Mouse (Mus musculus) frontal cortex, adult 2 months (tissue): Measurements from ENCODE around the gene Gda. TPM values are rescaled to one million over a fixed set of nuclear protein-coding genes. Genes with fewer than 3 reads are reported as not detected.

Experiments
- DNase-seq, 2 experiments: peaks; one replicate each; pipeline ENCODE4 v3.0.0; 2022; ENCODE audit warnings: low spot score in 1 of 2; ENCODE audit errors: extremely low spot score in 1 of 2
- polyA plus RNA-seq: library from polyadenylated mRNA; depleted of rRNA; stranded (reverse); fragments of >200 nt; gene quantifications from 2 replicates; pipeline ENCODE4 v1.2.3, GENCODE M21; 2012; rRNA removed

Gda gene
- polyA plus RNA-seq, result 81.8 and 89.4 TPM in 2 replicates

DNA sequence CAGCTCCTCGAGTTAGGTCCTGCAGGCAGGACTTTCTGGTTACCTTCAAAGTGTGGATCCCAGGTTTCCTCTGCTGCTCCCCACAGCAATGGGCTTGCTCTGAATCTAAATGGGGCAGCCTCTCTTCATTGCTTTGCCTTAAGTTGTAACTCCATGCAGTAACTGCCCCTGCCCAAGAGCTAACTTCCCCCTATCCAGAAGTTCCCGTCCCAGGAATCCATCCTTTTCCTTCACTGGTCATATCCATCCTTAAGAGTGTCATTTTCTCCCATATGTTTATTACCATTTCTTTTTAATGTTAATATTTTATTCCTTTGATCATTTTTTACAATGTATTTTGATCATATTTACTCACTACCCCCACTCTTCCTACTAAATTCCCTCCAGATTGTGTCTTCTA, at the start of gene Gda:
TSS of gene Gda (minus strand) at position 101 of the 400 bp plus-strand sequence.
- DNase-seq, result no peak

DNA sequence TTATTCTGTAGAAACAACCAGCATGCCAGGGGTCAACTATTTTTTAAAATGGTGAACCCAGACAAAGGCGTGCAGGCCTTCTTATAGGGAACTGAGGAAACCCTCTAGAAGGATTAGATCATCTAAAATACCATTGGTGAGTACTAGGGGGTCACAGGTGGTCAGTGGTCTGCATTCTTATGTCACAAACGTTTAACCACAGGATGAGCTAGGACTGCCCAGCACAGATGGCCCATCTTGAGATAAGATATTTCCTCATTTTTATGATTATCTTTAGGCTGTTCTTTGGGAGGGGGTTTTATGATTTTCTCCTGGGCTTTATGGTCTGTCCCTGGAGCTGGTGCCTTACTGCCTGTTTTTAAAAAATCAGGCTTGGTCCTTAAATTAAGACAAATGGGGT, 47.0 kb upstream of the Gda start:
- no peak for DNase-seq

DNA sequence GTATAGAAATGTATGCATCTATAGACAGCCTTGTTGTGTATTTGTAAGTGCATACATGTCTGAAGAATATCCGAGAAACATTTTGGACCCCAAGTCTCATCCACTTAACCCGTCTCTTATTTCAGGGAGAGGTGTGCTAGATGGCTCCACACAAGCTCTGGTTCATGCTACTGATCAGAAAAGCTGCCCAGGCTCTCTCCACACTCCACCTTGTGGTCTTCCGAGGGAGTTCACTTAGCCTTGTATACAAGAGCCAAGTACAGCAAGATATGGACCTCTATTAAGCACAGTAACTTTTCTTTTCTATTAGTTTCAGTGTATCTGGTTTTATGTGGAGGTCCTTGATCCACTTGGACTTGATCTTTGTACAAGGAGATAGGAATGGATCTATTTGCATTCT, 36.9 kb upstream of the Gda start:
- peak in 1 of 2 experiments; percentile 44 for DNase-seq

GRCm38 (mm10) chr19:21507561-21508232, 34.5 kb upstream of the Gda start:
- no peak for DNase-seq

DNA sequence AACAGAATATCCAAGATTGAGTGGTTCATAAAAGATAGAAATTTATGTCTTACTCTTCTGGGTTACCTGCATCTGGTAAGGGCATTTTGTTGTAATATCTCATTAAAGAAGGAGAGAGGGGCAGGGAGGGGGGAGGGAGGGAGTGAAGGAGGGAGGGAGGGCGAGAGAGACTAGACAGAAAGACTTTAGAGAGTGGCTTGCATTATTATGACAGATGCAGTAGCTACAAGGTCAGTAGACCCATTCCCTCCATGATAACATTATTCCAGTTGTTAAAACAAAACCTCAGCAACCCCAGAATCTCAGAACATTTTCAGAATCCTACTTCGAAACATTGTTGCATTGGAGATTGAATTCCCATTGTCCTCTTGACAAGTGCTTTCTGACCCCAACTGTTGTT, 33.9 kb upstream of the Gda start:
- DNase-seq, result no peak

GRCm38 (mm10) chr19:21504716-21505115, 31.5 kb upstream of the Gda start:
- no peak for DNase-seq

GRCm38 (mm10) chr19:21499394-21499983, 26.2 kb upstream of the Gda start:
- DNase-seq, result no peak

GRCm38 (mm10) chr19:21495817-21496216, 22.6 kb upstream of the Gda start:
- DNase-seq, result no peak

DNA sequence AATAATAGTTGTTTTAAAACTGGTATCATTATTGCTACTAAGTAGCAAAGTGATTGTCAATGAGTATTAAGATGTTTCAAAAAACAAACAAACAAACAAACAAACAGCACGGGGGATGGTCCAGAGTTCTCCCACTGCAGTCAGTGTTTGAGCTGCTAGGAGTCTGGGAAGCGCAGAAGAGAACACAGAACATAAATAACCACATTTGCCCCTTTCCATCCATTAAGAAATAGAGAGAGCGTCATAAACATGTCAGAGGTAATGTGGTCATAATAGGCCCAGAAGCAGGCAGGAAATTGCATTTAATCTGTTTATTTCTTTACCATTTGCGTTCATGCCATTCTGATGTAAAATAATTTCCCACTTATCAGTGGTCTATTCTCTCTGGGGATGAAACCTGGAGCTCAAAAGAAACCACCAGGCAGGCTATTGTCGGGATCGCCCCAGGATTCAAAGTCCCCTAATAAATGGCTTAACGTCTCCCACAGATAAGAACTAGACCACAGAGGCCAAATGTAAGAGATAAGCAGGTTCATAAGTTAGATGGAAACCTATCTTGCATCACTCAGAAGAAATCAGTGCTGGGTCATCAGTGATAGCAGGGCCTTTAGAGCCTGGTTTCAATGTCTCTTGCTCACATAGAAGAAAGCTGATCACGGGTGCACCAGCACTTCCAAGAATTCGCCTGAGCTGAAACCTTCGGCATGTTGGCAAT, 20.7 kb upstream of the Gda start:
- DNase-seq, result no peak

- no peak for DNase-seq
Measured at GRCm38 (mm10) chr19:21491391-21491790, 18.1 kb upstream of the Gda start.

DNA sequence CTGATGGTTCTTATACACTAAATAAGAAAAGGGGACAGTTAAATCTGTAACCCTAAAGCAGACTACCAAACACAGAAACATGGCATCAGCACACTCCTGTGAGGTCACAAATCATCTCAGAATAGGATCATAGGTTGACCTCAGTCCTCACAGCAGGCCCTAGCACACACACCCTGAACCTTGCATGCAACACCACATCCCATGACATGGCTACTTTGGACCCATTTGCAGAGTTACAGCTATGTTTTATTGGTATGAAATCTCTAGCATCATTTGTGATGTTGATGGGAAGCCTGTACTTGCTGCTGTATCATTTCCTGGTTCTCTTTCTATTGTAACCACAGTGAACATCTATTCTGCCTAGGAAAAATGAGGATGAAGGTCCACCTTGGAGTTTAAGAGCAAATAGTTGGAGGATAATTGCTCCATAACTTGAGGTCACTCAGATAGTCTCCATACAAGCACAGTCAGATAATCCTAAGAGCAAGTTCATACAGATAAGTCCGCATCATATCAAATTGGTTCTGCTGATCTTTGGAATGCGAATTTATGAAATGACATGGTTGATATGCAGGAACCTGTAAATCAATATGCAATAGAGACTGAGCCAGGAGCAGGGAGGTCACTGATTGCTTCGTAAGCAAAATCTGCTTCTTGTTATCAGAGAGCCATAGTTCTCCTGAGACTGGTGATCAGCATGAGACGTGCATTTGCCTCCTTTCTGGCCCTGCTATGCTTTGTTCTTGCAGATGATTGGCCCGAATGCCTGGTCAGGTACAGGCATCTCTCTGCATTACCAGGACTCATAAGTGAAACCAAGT, 14.1 kb upstream of the Gda start:
- no peak for DNase-seq

- DNase-seq, result no peak
Measured at GRCm38 (mm10) chr19:21482096-21482495, 8.9 kb upstream of the Gda start.

DNA sequence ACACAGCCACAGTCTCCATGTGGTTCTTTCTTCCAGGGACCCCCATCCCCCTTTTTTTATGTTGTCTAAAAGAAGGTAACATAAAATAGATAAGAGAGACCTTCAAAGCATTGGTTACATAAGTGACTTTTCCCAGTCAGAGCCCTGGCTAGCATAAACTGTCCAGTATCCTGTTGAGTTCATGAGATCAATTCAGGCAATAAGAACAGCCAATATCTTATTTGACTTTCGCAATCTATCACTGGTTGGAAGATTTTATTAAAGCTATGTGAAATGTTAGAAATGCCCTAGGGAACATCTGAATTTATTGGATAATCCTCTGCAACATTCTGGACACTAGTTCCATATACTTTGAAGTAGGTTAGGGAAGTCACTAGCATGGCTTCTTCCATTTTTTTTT, 7.8 kb upstream of the Gda start:
- DNase-seq, result no peak

- DNase-seq, result no peak
Measured at GRCm38 (mm10) chr19:21480053-21480419, 6.8 kb upstream of the Gda start.

- peak; percentile 25 to 53 for DNase-seq
Measured at GRCm38 (mm10) chr19:21479183-21480052, 6.2 kb upstream of the Gda start.

DNA sequence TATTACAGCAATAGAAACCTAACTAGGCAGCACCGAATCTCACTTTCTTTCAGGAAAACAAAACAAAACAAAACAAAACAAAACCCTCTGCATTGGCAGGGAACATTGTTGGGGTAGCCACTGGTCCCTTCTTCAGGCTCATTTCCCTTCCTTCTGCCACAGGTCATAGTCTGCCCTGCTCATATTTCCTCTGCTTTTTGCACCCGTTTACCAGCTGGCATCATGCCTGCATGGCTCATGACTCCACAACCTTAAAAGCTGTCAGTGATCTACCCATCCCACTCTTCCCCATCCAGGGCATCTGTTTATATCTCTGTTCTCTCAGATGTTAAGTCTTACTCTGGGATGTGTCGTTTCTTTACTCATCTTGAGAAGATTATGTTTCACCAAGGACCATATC, 5.3 kb upstream of the Gda start:
- DNase-seq, result no peak

GRCm38 (mm10) chr19:21477780-21478179, 4.5 kb upstream of the Gda start:
- peak; percentile 51 to 66 for DNase-seq

DNA sequence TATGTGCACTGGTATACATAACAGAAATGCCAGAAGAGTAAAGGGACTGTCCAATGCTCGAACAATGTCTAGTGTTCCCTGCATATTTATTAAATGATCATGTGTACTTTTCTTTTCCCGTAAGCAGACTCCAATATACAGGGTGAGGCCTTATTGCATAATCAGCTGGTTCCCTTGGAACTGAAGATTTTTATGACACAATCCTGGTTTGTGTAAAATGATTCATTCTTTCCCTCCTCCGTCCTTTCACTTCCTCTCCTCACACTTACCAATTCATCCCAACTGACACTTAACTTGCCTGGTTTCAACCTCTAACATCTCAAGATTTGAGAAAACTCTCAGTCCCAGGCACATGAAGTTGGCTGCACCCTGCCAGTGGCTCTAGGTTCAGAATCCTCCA, 3.5 kb upstream of the Gda start:
- DNase-seq, result no peak

DNA sequence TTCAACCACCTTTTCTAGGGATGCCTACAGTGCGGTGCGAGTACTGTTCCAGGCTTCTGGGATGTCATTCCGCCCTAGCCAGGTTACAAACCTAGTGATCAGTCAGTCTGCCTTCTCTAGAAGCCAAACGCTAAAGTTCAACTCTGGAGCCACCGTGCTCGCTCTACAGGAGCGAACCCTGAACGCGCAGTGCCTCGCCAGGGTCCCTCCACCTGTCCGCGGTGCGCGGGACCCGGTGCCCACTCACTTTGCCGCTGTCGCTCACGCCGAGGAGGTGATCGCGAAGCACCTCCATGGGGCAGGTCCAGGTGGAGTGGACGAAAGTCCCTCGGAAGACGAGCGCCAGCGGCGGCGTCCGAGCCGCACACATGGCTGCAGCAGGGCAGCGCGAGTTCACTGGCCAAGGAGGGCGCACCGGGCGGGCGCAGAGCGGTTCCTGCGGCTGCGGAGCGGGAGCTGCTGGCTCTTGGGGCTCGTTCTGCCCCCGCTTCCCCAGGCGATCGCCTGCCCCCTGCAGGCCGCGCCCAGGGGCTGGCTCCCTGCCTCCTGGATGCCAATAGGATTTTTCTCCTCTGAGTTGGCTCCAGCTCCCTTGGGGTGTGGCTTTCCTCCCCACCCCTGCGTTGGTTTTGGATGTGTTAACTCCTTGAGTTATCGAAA, 994 bp downstream of the Gda start:
- peak; percentile 85 to 92 for DNase-seq
